Comparison of ENCODE assay signal across 10 mouse cellular contexts in the genomic region with DNA sequence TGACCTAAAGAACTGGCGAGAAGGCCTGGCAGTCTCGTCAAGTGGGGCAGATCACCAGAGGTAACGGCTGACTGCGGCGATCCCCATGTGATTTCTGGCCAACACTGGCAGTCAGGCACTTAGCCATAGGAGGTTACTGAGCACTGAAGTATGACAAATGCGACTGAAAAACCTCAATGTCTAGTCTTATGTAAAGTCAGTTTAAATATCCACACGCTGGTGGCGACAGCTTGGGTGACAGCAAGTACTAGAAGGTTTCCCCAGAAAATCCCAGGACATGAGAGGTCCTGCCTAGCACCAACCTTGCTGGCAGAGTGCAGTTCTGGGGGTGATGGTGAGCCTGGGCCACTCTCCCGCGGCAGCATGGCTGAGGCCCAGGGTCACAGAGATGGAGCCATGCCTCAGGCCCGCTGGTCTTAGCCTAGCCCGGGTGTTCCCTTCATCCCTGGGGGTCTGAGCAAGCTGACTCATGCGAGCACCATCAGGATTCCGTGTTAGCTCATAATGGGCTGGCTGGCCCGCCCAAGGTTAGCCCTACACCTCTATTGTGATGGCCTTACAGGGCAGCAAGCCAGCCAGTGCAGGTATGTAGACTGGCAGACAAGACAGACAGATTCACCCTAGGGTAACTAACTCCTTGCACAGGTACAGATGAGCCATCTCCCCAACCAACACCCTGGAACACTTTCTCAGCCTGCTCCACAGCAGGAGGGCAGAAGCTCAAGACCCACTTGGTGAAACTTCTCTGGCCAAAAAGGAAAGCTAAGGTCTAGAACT. TPM values are rescaled to one million over a fixed set of nuclear protein-coding genes. Genes with fewer than 3 reads are reported as not detected.
DNase-seq lines count a peak whose midpoint lies in the region; ATAC-seq and TF ChIP-seq lines count a peak whose summit lies in the region.
"Had no signal": no experiment of that assay in that cellular context is flagged by ENCODE, and none has a peak within 500 bp of the region (broad histone marks: within the 10 kb centered on the region; RNA-seq: fewer than 3 reads in every experiment).

No protein-coding gene starts in this region.

- no peak for TF ChIP-seq CTCF in Patski (IDR thresholded peaks at IDR 0.05)

- H3K9ac ChIP-seq in midbrain, embryonic 13.5 days (replicated peaks): no peak overlapping the region

- POLR2A ChIA-PET in Patski (lab: Charles Lee): interaction anchor here (1.5 kb wide), 1 partner anchor 9 kb away, joined by 5 read pairs; no protein-coding TSS in a partner anchor

- no peak overlapping the region for H3K27ac ChIP-seq in midbrain, embryonic 13.5 days

- H3K27me3 ChIP-seq in Patski: no peaks in the 10 kb centered on the region
- no peaks in the 10 kb centered on the region for H3K27me3 ChIP-seq in midbrain, embryonic 13.5 days

- in situ Hi-C loops in Patski (cut with MboI; ENCODE audit: low pct_unique_long_range_greater_than_20kb): loop anchor here (5.0 kb wide), 1 partner anchor 96 kb away; no protein-coding TSS in a partner anchor

- peaks cover 25% of the 10 kb centered on the region for H3K4me1 ChIP-seq in midbrain, embryonic 13.5 days (replicated peaks)

- intact Hi-C loops in gastrocnemius, postnatal 36 days (cut with DNase I): no loop called here
- intact Hi-C loops in left cerebral cortex, postnatal 14 days (cut with DNase I): no loop called here

- ATAC-seq in Patski: peak; percentile 84
- ATAC-seq in midbrain, embryonic 13.5 days: no peak
- ATAC-seq: midbrain, embryonic 16.5 days had no signal

- no peak overlapping the region for H3K4me3 ChIP-seq in midbrain, embryonic 13.5 days (replicated peaks)

- CTCF ChIA-PET in Patski (lab: Charles Lee): interaction anchor here (0.6 to 1.3 kb wide), 3 partner anchors 11 to 58 kb away, joined by 3 to 4 read pairs (median 3); no protein-coding TSS in a partner anchor

- 87% methylated on average over 15 of the region's 15 CpGs for WGBS in midbrain, embryonic 13.5 days

- DNase-seq in gastrocnemius, adult 18-20 months (ENCODE audit: low spot score): peak; percentile 70
- no peak for DNase-seq in gastrocnemius, postnatal 36 days
- DNase-seq in Patski (ENCODE audit: low read depth, low spot score): peak; percentile 61
- DNase-seq in cerebellum, postnatal 36 days: peak; percentile 61 to 67
- DNase-seq in kidney, adult 8-10 months: peak; percentile 80 to 86
- DNase-seq in left cerebral cortex, postnatal 14 days (ENCODE audit: low spot score in 2 of 2): no peak
- DNase-seq in layer of hippocampus, postnatal 14 days (ENCODE audit: low spot score in 2 of 2): no peak
- DNase-seq: lung, adult 2 months had no signal

- no peaks in the 10 kb centered on the region for H3K9me3 ChIP-seq in midbrain, embryonic 13.5 days

- H3K4me2 ChIP-seq in midbrain, embryonic 13.5 days (replicated peaks): no peak overlapping the region

- no peaks in the 10 kb centered on the region for H3K36me3 ChIP-seq in midbrain, embryonic 13.5 days

RNA-seq across cellular contexts. Expression of gene Akap1, which starts 13.1 kb away (rescaled TPM):
- 10 to 100 TPM; 54.5 to 82.7 TPM for total RNA-seq in gastrocnemius, adult 18-20 months (2021)
- 10 to 100 TPM; 57.0 to 75.1 TPM for total RNA-seq in gastrocnemius, postnatal 36 days (2021)
- 43.3 TPM for polyA plus RNA-seq in Patski (2021)
- total RNA-seq in left cerebral cortex, postnatal 14 days (2021): 10 to 100 TPM; 38.4 to 40.3 TPM
- total RNA-seq in layer of hippocampus, postnatal 14 days (2021): 10 to 100 TPM; 38.9 to 39.8 TPM
- polyA plus RNA-seq in midbrain, embryonic 13.5 days (2015; fragmentation: Nextera tagmentation; extraction: Ambion mirVana): 25.3 and 27.7 TPM in 2 replicates

Comparison
In these comparisons a context has a peak if more than half of its experiments do, and no peak if none do; other contexts are left out.
1. DNase-seq: peak in gastrocnemius, adult 18-20 months (single experiment), Patski (single experiment), cerebellum, postnatal 36 days (2 of 2) and kidney, adult 8-10 months (2 of 2); none in gastrocnemius, postnatal 36 days (0 of 2), left cerebral cortex, postnatal 14 days (0 of 2) and layer of hippocampus, postnatal 14 days (0 of 2).